Mouse (Mus musculus) bone marrow macrophage, adult 2 months (primary cell): ENCODE measurements around the gene Gm21954. TPM values are rescaled to one million over a fixed set of nuclear protein-coding genes. Genes with fewer than 3 reads are reported as not detected.

ENCODE experiments used
- H3K27ac ChIP-seq: 2 replicates; pipeline ENCODE4 v1.5.1; 2012; ENCODE audit warnings: low read depth, low read length; ENCODE audit not compliant: insufficient read depth
- H3K4me1 ChIP-seq: 2 replicates; pipeline ENCODE4 v1.6.1; 2012; ENCODE audit warnings: low read length; ENCODE audit not compliant: control insufficient read depth, insufficient read depth
- H3K4me3 ChIP-seq: 2 replicates; pipeline ENCODE4 v1.5.1; 2012; ENCODE audit warnings: mild to moderate bottlenecking, low read length, moderate library complexity; ENCODE audit not compliant: insufficient read depth
- CTCF ChIP-seq: IDR thresholded peaks from 2 replicates; pipeline ENCODE4 v1.5.1; 2012; ENCODE audit warnings: low read depth, mild to moderate bottlenecking, low read length, moderate library complexity
- POLR2A ChIP-seq: IDR thresholded peaks from 2 replicates; pipeline ENCODE4 v1.6.1; 2012; ENCODE audit warnings: mild to moderate bottlenecking, low read depth, low read length, borderline replicate concordance
- polyA plus RNA-seq: library from polyadenylated mRNA; stranded (reverse); fragments of >200 nt; gene quantifications from 2 replicates; pipeline ENCODE4 v1.2.4, GENCODE M21; 2012; ENCODE audit not compliant: missing spikeins, insufficient read depth, insufficient read length

The Gm21954 gene
- polyA plus RNA-seq, 1 experiment: not detected

DNA sequence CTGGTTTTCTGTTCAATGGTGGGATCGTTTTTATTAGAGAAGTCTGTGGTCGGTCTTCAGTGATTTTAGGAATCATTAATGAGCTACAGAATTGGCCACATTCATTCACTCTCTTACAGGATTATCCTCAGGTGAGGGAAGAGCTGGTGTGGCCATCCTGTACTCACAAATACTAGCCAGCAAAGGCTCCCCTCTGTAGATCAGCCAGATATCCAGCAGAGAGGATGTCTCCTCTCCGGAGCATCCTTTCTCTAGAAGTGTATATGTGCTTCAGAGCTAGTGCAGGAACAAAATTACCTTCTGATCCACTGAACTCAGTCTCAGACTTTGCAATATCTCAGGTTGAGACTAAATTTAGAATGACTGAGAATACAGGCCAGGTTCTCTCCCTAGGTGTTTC, 7.8 kb downstream of the Gm21954 start:
- TF ChIP-seq POLR2A: no peak
- TF ChIP-seq CTCF: no peak
- Histone ChIP-seq H3K4me1 (peaks cover 4% of the 10 kb centered on the region; the same call in 1 of the 2 replicates), H3K27ac (no peak overlapping the region), H3K4me3 (no peak overlapping the region)

DNA sequence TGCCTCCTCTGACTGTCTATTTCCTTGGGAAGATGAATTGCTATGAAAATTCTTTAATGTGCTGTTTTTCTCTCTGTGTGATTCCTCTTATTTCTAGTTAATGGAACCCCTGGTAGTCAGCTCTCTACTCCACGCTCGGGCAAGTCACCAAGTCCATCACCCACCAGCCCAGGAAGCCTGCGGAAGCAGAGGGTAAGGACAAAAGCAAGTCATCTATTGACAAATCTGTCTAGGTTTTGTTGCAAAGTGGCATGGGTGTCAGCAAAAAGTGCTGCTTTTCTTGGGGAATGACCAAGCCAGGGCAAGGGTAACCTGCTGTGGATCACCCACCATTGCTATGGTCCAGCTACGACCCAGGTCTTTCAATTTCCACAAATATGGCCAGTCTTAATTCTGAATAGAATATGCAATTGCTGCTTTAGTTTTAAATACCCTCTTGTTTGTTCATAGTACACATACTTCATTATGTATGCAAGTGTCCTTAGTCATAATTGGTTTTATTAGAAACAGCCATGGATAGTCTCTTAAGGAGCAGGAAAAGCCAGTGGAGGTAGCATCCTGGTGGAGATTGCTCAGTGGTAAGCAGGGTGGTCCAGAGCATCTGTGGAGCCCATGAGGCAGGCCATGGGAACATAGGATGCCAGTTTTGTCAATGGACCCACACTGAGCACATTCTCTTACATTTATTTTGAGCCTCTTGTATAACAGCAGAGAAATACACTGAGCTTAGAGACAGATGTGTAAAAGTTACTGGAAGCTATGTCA, 8.9 kb downstream of the Gm21954 start:
- TF ChIP-seq CTCF: no peak
- TF ChIP-seq POLR2A: no peak
- Histone ChIP-seq H3K4me3 (no peak overlapping the region), H3K27ac (no peak overlapping the region), H3K4me1 (peaks cover 4% of the 10 kb centered on the region; the same call in 1 of the 2 replicates)

DNA sequence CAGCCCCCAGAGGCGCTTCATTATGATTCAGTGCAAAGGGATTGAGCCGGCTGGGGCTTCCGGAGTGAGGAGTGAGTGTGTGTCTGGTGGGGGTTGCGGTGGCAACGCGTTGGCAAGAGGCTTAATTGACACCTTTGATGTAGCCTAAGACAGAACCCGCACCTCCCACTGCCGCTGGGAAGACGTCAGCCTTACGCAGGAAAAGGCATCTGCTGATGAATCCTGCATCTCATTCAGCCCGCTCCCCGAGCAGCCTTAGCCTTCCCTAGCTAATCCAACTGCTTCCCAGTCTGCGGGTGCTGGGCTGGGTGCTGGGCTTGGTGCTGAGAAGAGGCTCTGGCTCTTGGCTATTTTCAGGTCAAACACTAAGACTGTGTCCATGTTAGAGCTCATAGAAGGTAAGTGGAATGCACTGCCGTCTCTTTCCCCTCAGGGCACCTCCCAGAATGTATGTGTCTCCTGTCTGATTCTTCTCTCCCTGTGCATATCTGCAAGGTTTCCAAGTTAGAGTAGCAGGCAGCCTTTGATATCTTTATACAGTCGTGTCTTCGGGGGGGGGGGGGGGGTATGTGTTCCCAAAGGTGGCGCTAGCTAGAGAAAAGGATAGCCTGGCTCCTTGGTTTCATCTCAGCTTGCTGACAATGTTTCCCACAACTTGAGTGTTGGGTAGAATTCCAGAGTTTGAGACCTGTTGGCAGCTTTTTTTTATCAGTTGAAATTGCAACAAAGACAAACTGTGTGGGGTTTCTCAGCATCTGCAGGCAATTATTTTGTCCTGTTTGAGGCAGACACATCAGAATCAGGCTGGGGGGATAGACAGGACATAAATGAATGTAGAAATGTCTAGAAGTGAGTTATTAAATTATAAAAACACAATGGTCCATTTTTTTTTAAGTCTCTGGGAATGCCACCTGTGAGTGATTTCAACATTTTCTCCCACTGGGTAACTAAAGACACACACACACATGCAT, 10.0 kb downstream of the Gm21954 start:
- Histone ChIP-seq H3K4me1 (peaks cover 4% of the 10 kb centered on the region; the same call in 1 of the 2 replicates), H3K4me3 (no peak overlapping the region), H3K27ac (no peak overlapping the region)
- TF ChIP-seq POLR2A (no peak), CTCF (no peak)

DNA sequence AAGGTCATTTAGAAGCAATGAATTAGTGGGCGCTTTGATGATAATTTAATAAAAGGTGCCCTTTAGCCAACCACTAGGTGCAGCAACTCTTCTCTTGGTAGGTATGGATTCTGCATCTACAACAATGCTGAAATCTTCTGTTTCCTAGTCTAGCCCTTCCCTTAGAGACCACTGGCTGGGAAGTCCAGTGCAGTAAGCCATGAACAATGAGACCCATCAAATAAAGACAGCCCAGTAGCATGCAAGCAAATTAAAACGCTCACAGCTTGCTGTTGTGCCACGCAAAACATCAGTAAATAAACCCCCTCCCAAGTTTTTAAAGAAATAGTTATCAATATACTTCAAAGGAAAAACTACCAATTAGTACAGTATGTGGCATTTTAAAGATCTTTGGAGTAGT, 10.9 kb downstream of the Gm21954 start:
- peaks cover 4% of the 10 kb centered on the region; the same call in 1 of the 2 replicates for H3K4me1 ChIP-seq
- TF ChIP-seq CTCF: no peak
- TF ChIP-seq POLR2A: no peak
- H3K4me3 ChIP-seq: no peak overlapping the region
- no peak overlapping the region for H3K27ac ChIP-seq

DNA sequence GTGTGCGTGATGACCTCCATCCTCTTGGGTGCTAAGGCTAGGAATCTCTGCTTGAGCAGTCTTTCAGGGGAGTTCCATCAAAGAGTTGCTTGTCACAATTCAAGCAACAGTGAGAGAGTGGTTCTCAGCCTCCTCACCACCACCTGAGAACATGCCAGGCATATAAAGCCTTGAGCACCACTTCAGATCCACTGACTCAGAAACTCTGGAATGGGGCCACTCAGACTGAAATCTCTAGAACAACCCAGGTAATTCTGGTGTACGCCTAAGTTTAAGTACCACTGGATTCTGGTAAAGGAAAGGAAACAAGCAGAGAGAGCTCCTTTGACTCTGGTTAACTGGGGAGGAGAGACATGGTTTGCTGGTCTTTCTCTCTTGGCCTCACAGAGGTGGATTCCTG, 19.5 kb downstream of the Gm21954 start:
- Histone ChIP-seq H3K4me3 (no peak overlapping the region), H3K4me1 (peaks cover 6% of the 10 kb centered on the region), H3K27ac (no peak overlapping the region)
- TF ChIP-seq CTCF (no peak), POLR2A (no peak)

DNA sequence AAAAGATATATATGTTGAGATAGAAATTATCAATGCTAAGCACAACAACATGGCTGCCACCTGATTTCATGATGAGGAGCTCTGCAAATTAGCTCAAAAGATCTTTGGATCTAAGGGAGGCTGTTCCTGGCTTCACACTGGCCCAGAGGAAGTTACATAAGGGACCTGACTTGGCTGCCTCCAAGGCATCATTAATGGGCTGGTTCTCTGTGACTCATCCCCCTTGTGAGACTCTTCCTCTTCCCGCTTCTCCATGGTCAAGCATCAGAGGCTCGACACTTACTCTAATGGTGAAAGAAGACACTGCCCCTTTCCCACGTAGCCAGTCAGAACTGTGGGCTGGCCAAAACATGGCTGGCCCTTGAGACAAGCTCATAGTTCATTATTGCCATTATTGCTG, 20.1 kb downstream of the Gm21954 start:
- no peak overlapping the region for H3K4me3 ChIP-seq
- no peak for TF ChIP-seq CTCF
- TF ChIP-seq POLR2A: no peak
- H3K27ac ChIP-seq: no peak overlapping the region
- H3K4me1 ChIP-seq: peaks cover 6% of the 10 kb centered on the region

DNA sequence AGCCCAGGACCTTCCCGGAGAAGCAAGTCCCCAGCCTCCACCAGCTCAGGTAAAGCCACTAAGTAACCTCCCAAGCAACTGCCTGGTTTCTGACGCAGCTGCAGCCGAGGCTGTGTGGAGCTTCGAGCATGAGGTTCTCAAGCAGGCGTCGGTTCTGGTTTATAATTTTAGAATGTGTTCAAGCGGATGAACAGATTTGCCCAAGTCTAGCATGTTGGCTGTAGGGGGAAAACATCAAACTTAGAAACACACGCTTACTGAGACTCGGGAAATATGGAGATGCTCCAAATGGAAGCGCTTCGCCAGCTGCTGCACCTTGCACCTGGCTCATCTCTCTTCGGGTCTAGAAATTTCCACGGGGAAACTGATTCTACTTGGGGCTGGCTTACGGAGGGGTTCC, 21.0 kb downstream of the Gm21954 start:
- Histone ChIP-seq H3K4me1 (peaks cover 6% of the 10 kb centered on the region), H3K27ac (no peak overlapping the region), H3K4me3 (no peak overlapping the region)
- no peak for TF ChIP-seq CTCF
- no peak for TF ChIP-seq POLR2A

DNA sequence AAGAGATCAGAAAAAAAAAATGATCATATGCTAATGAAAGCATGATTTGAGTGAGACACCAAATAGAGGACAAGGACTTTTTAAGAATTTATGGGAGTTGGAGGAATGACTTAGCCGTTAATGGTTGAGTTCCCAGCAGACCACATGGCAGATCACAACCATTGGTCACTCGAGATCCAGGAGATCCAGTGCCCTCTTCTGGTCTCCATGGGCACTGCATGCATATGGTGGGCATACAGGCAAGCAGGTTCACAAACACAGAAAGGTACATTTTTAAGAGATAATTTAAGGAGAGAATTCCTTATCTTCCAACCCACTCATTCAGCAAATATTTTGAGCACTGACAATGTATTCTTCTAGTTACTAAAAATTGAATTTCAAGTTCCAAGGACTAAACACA, 22.9 kb downstream of the Gm21954 start:
- Histone ChIP-seq H3K4me1 (peaks cover 6% of the 10 kb centered on the region), H3K4me3 (no peak overlapping the region), H3K27ac (no peak overlapping the region)
- no peak for TF ChIP-seq CTCF
- no peak for TF ChIP-seq POLR2A

DNA sequence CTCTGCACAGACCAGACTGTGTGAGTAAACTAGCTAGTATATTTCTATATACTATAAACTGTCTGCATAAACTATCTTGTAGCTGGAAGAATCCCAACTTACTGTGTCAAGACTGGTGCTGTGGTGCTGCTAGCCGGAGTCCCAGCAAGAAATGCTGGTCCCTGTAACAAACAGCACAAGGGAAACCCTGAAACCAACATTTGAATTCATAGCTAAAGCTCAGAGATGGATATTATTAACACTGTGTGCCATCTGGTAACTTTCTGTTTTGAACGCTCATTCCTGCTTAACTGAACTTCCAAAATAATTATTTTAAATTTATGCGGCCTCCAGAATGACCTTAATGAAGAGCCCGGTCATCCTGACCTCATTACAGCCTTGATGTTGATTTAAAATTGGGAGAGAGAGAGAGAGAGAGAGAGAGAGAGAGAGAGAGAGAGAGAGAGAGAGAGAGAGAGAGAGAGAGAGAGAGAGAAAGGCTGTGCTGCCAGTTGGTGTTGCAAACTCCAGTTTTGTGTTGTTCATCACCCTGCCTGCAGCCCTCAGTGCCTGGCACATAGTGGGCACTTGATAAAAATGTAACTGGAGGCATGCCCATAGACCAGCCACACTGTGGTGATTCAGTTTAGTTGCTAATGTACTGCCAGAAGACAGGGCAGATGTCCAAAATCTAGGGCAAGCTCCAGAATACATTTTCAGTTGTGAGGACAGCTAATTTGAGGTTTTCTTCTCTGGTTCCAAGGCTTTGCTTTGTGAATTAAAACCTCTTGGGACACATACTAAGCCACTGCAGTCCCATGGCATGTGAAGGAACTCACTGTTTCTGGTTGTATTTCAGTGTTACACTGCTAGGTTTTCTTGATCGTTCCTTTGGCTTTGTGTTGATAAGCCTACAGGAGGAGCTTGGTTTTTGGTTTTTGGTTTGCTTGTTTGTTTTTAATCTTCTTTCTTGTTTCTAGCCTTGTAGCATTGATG, 24.2 kb downstream of the Gm21954 start:
- Histone ChIP-seq H3K4me1 (peaks cover 6% of the 10 kb centered on the region), H3K27ac (no peak overlapping the region), H3K4me3 (no peak overlapping the region)
- no peak for TF ChIP-seq POLR2A
- no peak for TF ChIP-seq CTCF
